Mouse (Mus musculus) limb, embryonic 14.5 days (tissue): Measurements from ENCODE around the gene Gm9857. TPM values are rescaled to one million over a fixed set of nuclear protein-coding genes. Genes with fewer than 3 reads are reported as not detected.

Experiments
- ATAC-seq: fragments of 200-750 bp; cut with Nextera tagmentation; 2 replicates; pipeline ENCODE4 v1.8.0; 2017; ENCODE audit warnings: low read depth, moderate number of reproducible peaks, moderate TSS enrichment; ENCODE audit not compliant: low FRiP score
- DNase-seq: peaks from one replicate; pipeline ENCODE4 v3.0.0-alpha.2; 2015; ENCODE audit warnings: low spot score
- H3K27ac ChIP-seq: fragments of 300-500 bp; sonication (generic); replicated peaks from 2 replicates; pipeline ENCODE4 v1.5.1; 2014; ENCODE audit warnings: low read depth, mild to moderate bottlenecking, low read length, moderate library complexity, mixed read lengths
- H3K27me3 ChIP-seq: fragments of 300-500 bp; sonication (generic); 2 replicates; pipeline ENCODE4 v1.6.1; 2014; ENCODE audit warnings: low read length, mixed read lengths; ENCODE audit not compliant: control insufficient read depth, insufficient read depth
- H3K36me3 ChIP-seq: fragments of 300-500 bp; sonication (generic); 2 replicates; pipeline ENCODE4 v1.6.1; 2014; ENCODE audit warnings: mild to moderate bottlenecking, low read length, moderate library complexity, mixed read lengths; ENCODE audit not compliant: control insufficient read depth, insufficient read depth
- H3K4me1 ChIP-seq: fragments of 300-500 bp; sonication (generic); 2 replicates; pipeline ENCODE4 v1.6.1; 2014; ENCODE audit warnings: antibody characterized with exemption, low read length, mixed read lengths; ENCODE audit not compliant: control insufficient read depth, insufficient read depth
- H3K4me2 ChIP-seq: fragments of 300-500 bp; sonication (generic); replicated peaks from 2 replicates; pipeline ENCODE4 v1.6.1; 2014; ENCODE audit warnings: low read depth, mild to moderate bottlenecking, low read length, moderate library complexity; ENCODE audit not compliant: severe bottlenecking
- H3K4me3 ChIP-seq: fragments of 300-500 bp; sonication (generic); replicated peaks from 2 replicates; pipeline ENCODE4 v1.5.1; 2014; ENCODE audit warnings: low read length
- H3K9ac ChIP-seq: fragments of 300-500 bp; sonication (generic); 2 replicates; pipeline ENCODE4 v1.6.1; 2014; ENCODE audit warnings: mild to moderate bottlenecking, low read depth, low read length, moderate library complexity; ENCODE audit not compliant: severe bottlenecking
- H3K9me3 ChIP-seq: fragments of 300-500 bp; sonication (generic); 2 replicates; pipeline ENCODE4 v1.6.1; 2016; ENCODE audit warnings: low read length; ENCODE audit not compliant: control insufficient read depth
- POLR2A ChIP-seq: fragments of 200-500 bp; IDR thresholded peaks from 2 replicates; pipeline ENCODE4 v1.8.0; 2012; ENCODE audit warnings: inconsistent platforms, mild to moderate bottlenecking, moderate library complexity, borderline replicate concordance; ENCODE audit not compliant: insufficient read depth, insufficient read length; ENCODE audit errors: extremely low read depth
- WGBS: fragments of 180-500 bp; shearing (Covaris S2); extraction: QIAGEN DNeasy Blood & Tissue Kit; methylation state at CpG from one replicate; pipeline ENCODE4 v1.1.7; 2014; 5-methylcytosine and 5-hydroxymethylcytosine counted together
- polyA plus RNA-seq, 2 experiments: library from polyadenylated mRNA; depleted of rRNA in 1 of 2; stranded (reverse) in 1 of 2; unstranded in 1 of 2; fragments of >200 nt; fragmentation: Nextera tagmentation in 1 of 2; extraction: Ambion mirVana in 1 of 2; gene quantifications; 2 replicates each; pipeline versions ENCODE4 v1.2.1 to v1.2.3; 2012 to 2014

Gm9857 gene
- polyA plus RNA-seq, 2 experiments: 1.2 TPM; not detected in 1

DNA sequence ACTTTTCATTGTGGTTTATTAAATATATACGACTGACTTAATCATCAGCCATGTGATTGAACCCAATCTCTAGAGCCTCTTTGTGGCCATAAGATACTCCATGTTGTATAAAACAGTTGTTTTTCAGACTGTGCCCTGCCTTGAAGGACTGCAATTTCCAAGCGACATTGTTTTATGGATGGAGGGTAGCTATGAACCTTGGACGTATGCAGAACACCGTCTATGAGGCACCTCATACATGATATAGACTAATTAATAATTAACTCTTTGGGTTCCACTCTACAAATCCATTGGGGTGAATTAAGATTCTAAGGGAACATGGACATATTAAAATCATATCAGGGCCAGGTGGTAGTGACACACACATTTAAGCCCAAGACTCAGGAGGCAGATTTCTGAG is 14.6 kb downstream of the Gm9857 start:
- TF ChIP-seq POLR2A: no peak
- no peaks in the 10 kb centered on the region for H3K4me1 ChIP-seq
- no peak for ATAC-seq
- no peaks in the 10 kb centered on the region for H3K27me3 ChIP-seq
- H3K4me2 ChIP-seq: no peak overlapping the region
- no peak overlapping the region for H3K4me3 ChIP-seq
- 72% methylated on average over 4 of the region's 4 CpGs for WGBS
- DNase-seq: no peak
- H3K36me3 ChIP-seq: no peaks in the 10 kb centered on the region
- no peaks in the 10 kb centered on the region for H3K9me3 ChIP-seq
- no peak overlapping the region for H3K9ac ChIP-seq
- no peak overlapping the region for H3K27ac ChIP-seq

DNA sequence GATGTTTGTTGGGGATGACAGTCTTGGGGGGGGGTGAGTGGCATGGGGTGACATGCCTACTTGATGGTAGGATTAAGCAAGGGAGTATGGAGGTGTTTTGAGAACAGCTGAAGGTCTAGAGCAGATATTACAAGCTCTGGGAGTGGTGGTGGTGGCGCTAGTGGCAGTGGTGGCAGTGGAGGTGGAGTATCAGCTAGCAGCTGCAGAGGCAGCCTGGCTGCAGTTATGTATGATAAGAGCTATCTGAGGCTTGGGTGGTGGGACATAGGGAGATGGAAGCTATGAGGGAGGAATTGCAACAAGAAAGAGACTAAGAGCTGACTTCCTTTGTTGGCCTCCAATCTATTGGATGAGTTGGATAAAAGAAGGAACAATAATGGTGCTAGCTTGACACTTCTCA is 18.4 kb downstream of the Gm9857 start:
- Histone ChIP-seq H3K9ac (no peak overlapping the region), H3K27ac (no peak overlapping the region), H3K4me1 (no peaks in the 10 kb centered on the region), H3K36me3 (no peaks in the 10 kb centered on the region), H3K4me3 (no peak overlapping the region), H3K9me3 (no peaks in the 10 kb centered on the region), H3K4me2 (no peak overlapping the region), H3K27me3 (no peaks in the 10 kb centered on the region)
- WGBS: 77% methylated on average over 1 of the region's 1 CpGs
- ATAC-seq: no peak
- no peak for TF ChIP-seq POLR2A
- DNase-seq: no peak

DNA sequence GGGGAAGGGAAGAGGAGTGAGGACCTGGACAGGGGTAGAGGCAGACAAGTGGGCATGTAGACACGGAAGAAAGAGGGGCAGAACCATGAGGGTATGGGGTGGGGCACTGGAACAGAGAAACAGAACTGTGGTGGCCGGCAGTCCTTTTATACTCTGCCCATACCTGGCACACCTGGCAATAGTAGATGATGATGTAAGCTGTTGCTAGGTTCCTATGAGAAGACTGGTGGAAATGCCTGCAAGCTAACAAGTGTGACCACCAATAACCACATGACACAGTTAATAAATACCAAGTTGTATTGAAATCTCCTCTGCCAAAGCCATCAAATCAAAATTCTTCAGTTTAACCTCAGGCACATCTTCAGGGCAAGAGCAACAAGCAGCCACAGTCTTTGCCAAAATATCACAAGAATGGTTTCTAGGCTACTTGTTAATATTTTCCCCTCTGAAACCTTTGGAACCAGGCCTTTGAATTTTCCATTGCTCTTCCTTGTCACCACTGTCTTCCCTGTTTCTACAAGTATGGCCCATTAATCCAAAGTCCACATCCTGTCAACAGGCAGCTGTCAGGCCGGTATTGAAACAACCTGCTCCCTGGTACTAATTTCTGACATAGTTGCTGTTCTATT is 19.7 kb downstream of the Gm9857 start:
- no peaks in the 10 kb centered on the region for H3K9me3 ChIP-seq
- ATAC-seq: no peak
- WGBS: 83% methylated on average over 3 of the region's 3 CpGs

DNA sequence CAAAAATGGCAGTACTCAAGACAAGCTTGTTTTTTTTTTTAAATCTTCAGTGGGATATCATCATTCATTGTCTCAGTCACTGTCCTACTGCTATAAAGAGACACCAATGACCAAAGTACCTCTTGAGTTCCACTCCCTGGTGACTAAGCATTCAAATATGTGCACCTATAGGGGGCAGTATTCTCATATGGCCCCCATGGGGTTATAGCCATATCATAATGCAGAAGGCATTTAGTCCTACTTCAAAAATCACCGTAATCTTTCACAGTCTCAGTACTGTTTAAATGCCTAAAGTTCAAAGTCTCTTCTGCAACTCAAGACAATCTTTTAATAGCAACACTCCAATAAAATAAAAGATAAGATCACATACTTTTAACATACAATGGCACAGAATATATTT is 21.4 kb downstream of the Gm9857 start:
- Histone ChIP-seq H3K36me3 (no peaks in the 10 kb centered on the region), H3K4me1 (no peaks in the 10 kb centered on the region), H3K4me2 (no peak overlapping the region), H3K4me3 (no peak overlapping the region), H3K27me3 (no peaks in the 10 kb centered on the region), H3K27ac (no peak overlapping the region), H3K9ac (no peak overlapping the region), H3K9me3 (no peaks in the 10 kb centered on the region)
- no peak for DNase-seq
- no peak for TF ChIP-seq POLR2A
- WGBS: 98% methylated on average over 1 of the region's 1 CpGs
- no peak for ATAC-seq

More for the DNA sequence above, 19.7 kb downstream of the Gm9857 start:
- no peak for DNase-seq
- Histone ChIP-seq H3K4me3 (no peak overlapping the region), H3K9ac (no peak overlapping the region), H3K36me3 (no peaks in the 10 kb centered on the region), H3K4me1 (no peaks in the 10 kb centered on the region), H3K4me2 (no peak overlapping the region), H3K27ac (no peak overlapping the region), H3K27me3 (no peaks in the 10 kb centered on the region)
- no peak for TF ChIP-seq POLR2A

DNA sequence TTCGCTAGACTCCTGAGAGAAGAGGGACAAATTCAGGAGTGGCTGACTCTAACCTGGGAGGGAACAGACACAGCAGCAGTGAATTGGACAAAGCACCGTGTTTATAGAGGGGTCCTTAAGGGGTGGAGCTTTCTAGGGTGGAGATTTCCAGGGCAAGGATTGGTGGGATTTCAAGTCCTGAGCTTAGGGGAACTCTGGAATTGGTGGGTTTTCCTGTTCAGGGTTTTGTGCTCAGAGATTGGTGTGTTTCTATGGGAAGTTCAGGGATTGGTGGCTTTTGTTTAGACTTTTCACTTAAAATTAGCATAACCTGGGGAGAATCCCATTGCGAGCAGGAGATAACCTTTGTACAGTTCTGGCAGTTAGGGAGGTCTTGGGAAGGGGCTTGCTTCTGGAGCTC is 22.3 kb downstream of the Gm9857 start:
- ATAC-seq (no peak), DNase-seq (no peak)
- 70% methylated on average over 3 of the region's 3 CpGs for WGBS
- no peak overlapping the region for H3K9ac ChIP-seq
- no peaks in the 10 kb centered on the region for H3K36me3 ChIP-seq
- no peaks in the 10 kb centered on the region for H3K9me3 ChIP-seq
- TF ChIP-seq POLR2A: no peak
- no peak overlapping the region for H3K4me2 ChIP-seq
- no peak overlapping the region for H3K27ac ChIP-seq
- no peaks in the 10 kb centered on the region for H3K27me3 ChIP-seq
- H3K4me1 ChIP-seq: no peaks in the 10 kb centered on the region
- no peak overlapping the region for H3K4me3 ChIP-seq

DNA sequence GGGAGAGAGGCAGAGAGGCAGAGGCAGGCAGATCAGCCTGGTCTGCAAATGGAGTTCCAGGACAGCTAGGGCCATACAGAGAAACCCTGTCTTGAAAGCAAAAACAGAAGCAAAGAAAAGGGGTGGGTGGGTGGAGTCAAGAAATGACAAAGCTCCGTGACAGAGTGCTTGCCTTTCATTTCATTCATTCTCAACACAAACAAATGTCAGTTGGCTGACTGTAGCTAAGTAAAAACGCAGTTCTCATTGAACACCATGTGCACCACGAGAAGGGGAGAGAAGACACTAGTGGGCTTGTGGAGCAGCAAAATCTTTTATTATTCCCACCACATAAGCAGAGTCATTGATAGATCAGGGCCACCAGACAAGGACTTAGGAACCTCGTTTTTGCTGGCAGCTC is 23.4 kb downstream of the Gm9857 start:
- Histone ChIP-seq H3K36me3 (no peaks in the 10 kb centered on the region), H3K4me3 (no peak overlapping the region), H3K27ac (no peak overlapping the region), H3K9me3 (no peaks in the 10 kb centered on the region), H3K4me1 (no peaks in the 10 kb centered on the region), H3K27me3 (no peaks in the 10 kb centered on the region), H3K9ac (no peak overlapping the region), H3K4me2 (no peak overlapping the region)
- TF ChIP-seq POLR2A: no peak
- no peak for ATAC-seq
- WGBS: 60% methylated on average over 4 of the region's 4 CpGs
- DNase-seq: no peak
